Mouse (Mus musculus): ENCODE measurements around the gene Myo15. TPM values are rescaled to one million over a fixed set of nuclear protein-coding genes. Genes with fewer than 3 reads are reported as not detected.

Myo15 gene
- polyA plus RNA-seq, 1 experiment from 2014 or later, result 0.09 TPM

GRCm38 (mm10) chr11:60526461-60526860, 57.3 kb downstream of the Myo15 start:
- TF ChIP-seq EP300 (IDR thresholded peaks at IDR 0.05; ENCODE audit: low read depth) (no peak), CTCF (IDR thresholded peaks at IDR 0.05; ENCODE audit: low read depth) (no peak)
- DNase-seq (no peak), ATAC-seq (no peak)
- no peak overlapping the region for H3K4me2 ChIP-seq (ENCODE audit: low read depth, low read length)
- no peak overlapping the region for H3K4me3 ChIP-seq (ENCODE audit: low read depth, low read length)
- H3K9me3 ChIP-seq (ENCODE audit: low read length), result no peaks in the 10 kb centered on the region
- H3K27me3 ChIP-seq (ENCODE audit: insufficient read depth, low read length), result no peaks in the 10 kb centered on the region
- 72% methylated on average over 4 of the region's 4 CpGs for WGBS (ENCODE audit: insufficient replicate concordance)
- H3K9ac ChIP-seq (replicated peaks), result no peak overlapping the region
- H3K36me3 ChIP-seq (replicated peaks; ENCODE audit: insufficient read depth, low read length), result no peaks in the 10 kb centered on the region
- no peak overlapping the region for H3K27ac ChIP-seq (ENCODE audit: low read depth)
- no peaks in the 10 kb centered on the region for H3K4me1 ChIP-seq (ENCODE audit: insufficient read depth)

GRCm38 (mm10) chr11:60535676-60536075, 66.5 kb downstream of the Myo15 start:
- no peak for TF ChIP-seq CTCF (IDR thresholded peaks at IDR 0.05; ENCODE audit: low read depth)
- TF ChIP-seq EP300 (IDR thresholded peaks at IDR 0.05; ENCODE audit: low read depth), result no peak
- ATAC-seq, result no peak
- Histone ChIP-seq H3K4me2 (ENCODE audit: low read depth, low read length) (no peak overlapping the region), H3K27ac (ENCODE audit: low read depth) (no peak overlapping the region), H3K27me3 (ENCODE audit: insufficient read depth, low read length) (no peaks in the 10 kb centered on the region), H3K9ac (replicated peaks) (no peak overlapping the region), H3K9me3 (ENCODE audit: low read length) (no peaks in the 10 kb centered on the region), H3K4me3 (ENCODE audit: low read depth, low read length) (no peak overlapping the region), H3K36me3 (replicated peaks; ENCODE audit: insufficient read depth, low read length) (0 out of 2 replicates have a peak, but pooled peaks cover under 1% of the 10 kb centered on the region), H3K4me1 (ENCODE audit: insufficient read depth) (peaks cover 20% of the 10 kb centered on the region)
- WGBS (ENCODE audit: insufficient replicate concordance), result 91% methylated on average over 2 of the region's 2 CpGs
- DNase-seq, result no peak

- Histone ChIP-seq H3K36me3 (replicated peaks; ENCODE audit: insufficient read depth, low read length) (0 out of 2 replicates have a peak, but pooled peaks cover 2% of the 10 kb centered on the region), H3K4me3 (ENCODE audit: low read depth, low read length) (peak within 1 kb of the TSS; percentile 64), H3K27ac (ENCODE audit: low read depth) (peak within 1 kb of the TSS; percentile 97), H3K9me3 (ENCODE audit: low read length) (no peaks in the 10 kb centered on the region), H3K27me3 (ENCODE audit: insufficient read depth, low read length) (no peaks in the 10 kb centered on the region), H3K9ac (replicated peaks) (peak within 1 kb of the TSS; percentile 70), H3K4me1 (ENCODE audit: insufficient read depth) (peaks cover 27% of the 10 kb centered on the region), H3K4me2 (ENCODE audit: low read depth, low read length) (peak within 1 kb of the TSS; percentile 98)
- ATAC-seq (no peak), DNase-seq (peak; percentile 28)
- TF ChIP-seq EP300 (IDR thresholded peaks at IDR 0.05; ENCODE audit: low read depth) (no peak), CTCF (IDR thresholded peaks at IDR 0.05; ENCODE audit: low read depth) (no peak)
- WGBS (ENCODE audit: insufficient replicate concordance), result 32% methylated on average over 9 of the region's 9 CpGs
Observed at GRCm38 (mm10) chr11:60536180-60536858, 67.2 kb downstream of the Myo15 start, which contains the start of gene Alkbh5. TSS of gene Alkbh5 (plus strand) at chr11:60536381.

- peak; percentile 71; the same call in 1 of the 2 replicates for TF ChIP-seq EP300 (IDR thresholded peaks at IDR 0.05; ENCODE audit: low read depth)
- TF ChIP-seq CTCF (IDR thresholded peaks at IDR 0.05; ENCODE audit: low read depth), result peak; percentile 42
- peak overlapping the region; percentile 64 for H3K4me3 ChIP-seq (ENCODE audit: low read depth, low read length)
- peak overlapping the region; percentile 98 for H3K4me2 ChIP-seq (ENCODE audit: low read depth, low read length)
- ATAC-seq (peak; percentile 71), DNase-seq (peak; percentile 91)
- peaks cover 5% of the 10 kb centered on the region; the same call in 1 of the 2 replicates for H3K36me3 ChIP-seq (replicated peaks; ENCODE audit: insufficient read depth, low read length)
- H3K9me3 ChIP-seq (ENCODE audit: low read length), result no peaks in the 10 kb centered on the region
- H3K27me3 ChIP-seq (ENCODE audit: insufficient read depth, low read length), result no peaks in the 10 kb centered on the region
- peak overlapping the region; percentile 97 for H3K27ac ChIP-seq (ENCODE audit: low read depth)
- H3K4me1 ChIP-seq (ENCODE audit: insufficient read depth), result peaks cover 31% of the 10 kb centered on the region
- peak overlapping the region; percentile 70 for H3K9ac ChIP-seq (replicated peaks)
- under 1% methylated on average over 37 of the region's 37 CpGs for WGBS (ENCODE audit: insufficient replicate concordance)
Observed at GRCm38 (mm10) chr11:60536859-60537467, 67.8 kb downstream of the Myo15 start.

GRCm38 (mm10) chr11:60537468-60538347, 68.6 kb downstream of the Myo15 start:
- DNase-seq (peak; percentile 96), ATAC-seq (peak; percentile 87)
- peak overlapping the region; percentile 64 for H3K4me3 ChIP-seq (ENCODE audit: low read depth, low read length)
- under 1% methylated on average over 86 of the region's 91 CpGs for WGBS (ENCODE audit: insufficient replicate concordance)
- peaks cover 35% of the 10 kb centered on the region for H3K4me1 ChIP-seq (ENCODE audit: insufficient read depth)
- TF ChIP-seq EP300 (IDR thresholded peaks at IDR 0.05; ENCODE audit: low read depth) (peak; percentile 26; the same call in 1 of the 2 replicates), CTCF (IDR thresholded peaks at IDR 0.05; ENCODE audit: low read depth) (peak; percentile 33; the same call in 1 of the 2 replicates)
- peak overlapping the region; percentile 98 for H3K4me2 ChIP-seq (ENCODE audit: low read depth, low read length)
- peak overlapping the region; percentile 70 for H3K9ac ChIP-seq (replicated peaks)
- peak overlapping the region; percentile 97 for H3K27ac ChIP-seq (ENCODE audit: low read depth)
- H3K9me3 ChIP-seq (ENCODE audit: low read length), result no peaks in the 10 kb centered on the region
- no peaks in the 10 kb centered on the region for H3K27me3 ChIP-seq (ENCODE audit: insufficient read depth, low read length)
- peaks cover 8% of the 10 kb centered on the region; the same call in 1 of the 2 replicates for H3K36me3 ChIP-seq (replicated peaks; ENCODE audit: insufficient read depth, low read length)
